Mouse (Mus musculus): ENCODE data around the gene C1qtnf2.

The C1qtnf2 gene

DNA sequence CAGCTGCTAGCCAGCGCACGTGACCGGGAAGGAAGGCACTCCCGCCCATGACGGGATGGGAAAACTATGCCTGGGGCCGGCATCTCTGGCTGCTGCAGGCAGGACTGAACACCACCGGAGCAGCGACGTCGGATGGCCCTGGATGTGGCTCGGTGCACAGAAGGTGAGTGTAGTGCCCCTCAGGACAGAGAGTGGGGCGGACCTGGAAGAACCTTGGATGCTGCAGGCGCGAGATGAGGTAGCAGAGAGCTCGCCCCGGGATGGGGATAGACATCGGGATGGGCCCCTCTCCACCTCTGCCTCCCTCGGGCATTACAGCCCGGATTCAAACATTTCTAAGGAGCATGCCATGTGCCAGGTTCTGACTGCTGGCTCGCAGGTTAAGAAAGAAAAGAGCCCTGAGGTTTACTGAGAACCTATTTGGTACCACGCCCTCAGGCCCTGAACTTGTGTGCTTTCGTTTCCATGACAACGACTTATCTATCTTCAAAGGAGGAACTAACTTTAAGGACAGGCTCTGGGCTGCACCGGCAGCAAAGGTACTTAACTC, at the start of gene C1qtnf2:
Gene C1qtnf2 (plus strand): TSS at position 52 of the 550 bp plus-strand sequence.
- DNase-seq, result peak; percentile 61

DNA sequence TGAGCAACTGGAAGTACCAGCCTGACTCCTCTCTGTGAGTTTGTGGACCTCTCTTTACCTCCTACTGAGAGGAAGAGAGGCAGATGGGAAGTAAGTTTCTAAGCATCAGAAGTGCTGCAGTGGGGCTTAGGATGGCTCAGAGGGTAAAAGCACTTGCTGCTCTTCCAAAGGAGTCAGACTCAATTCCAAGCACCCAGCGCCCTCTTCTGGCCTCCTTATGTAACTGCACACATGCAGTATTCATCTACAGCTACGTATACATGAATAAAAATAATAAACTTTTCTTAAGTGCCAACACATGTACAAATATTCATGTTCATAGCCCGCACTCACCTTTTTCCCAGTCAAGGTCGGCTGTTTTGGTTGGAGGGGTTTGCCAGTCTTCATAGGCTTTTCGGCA, 49.7 kb upstream of the C1qtnf2 start:
- DNase-seq, result no peak

DNA sequence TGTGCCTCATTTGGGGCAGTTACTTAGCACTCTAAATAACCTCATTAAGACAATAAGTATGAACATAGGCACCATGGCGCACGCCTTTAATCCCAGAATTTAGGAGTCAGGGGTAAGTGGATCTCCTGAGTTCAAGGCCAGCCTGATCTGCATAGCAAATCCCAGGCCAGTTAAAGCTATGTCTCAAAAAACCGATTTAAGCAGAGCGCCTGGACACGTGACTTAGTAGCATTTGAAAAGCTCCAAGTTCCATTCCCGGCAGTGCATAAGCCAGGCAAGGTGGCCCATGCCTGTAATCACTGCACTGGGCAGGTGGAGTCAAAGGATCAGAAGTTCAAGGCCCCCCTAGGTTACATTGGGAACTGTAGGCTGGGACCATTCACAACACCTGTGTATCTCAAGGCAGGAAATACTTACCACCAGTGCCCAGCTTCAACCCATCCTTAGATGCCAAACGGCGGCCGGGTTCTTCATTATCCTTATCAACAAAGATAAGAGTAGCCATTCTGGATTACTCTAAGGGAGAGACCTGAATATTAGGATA, 48.8 kb upstream of the C1qtnf2 start:
- no peak for DNase-seq

DNA sequence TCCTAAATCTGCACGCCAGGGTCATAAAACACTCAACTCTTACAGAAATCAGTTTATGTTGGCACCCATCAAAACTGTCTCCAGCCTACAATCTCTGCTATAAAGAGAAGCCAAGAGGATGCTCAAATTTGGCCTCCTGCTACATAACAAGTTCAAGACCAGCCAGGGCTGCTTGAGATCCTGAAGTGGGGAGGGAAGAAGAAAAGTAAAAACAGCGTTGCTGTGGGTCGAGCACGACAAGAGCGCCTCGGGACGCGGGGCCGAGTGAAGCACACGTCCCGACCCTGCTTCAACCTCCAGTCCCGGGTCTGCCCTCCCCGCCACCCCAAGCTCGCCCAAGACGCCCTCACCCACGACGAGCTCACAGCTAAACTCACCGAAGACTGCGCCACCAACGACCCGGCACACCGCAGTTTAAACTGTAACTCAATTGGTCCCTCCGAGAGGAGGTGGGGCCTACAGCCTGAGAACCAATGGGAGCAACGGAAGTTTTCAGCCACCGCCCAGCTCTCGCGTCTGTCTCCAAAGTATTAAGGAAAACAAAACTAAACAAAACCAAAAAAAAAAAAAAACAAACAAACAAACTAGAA, 48.2 kb upstream of the C1qtnf2 start, which contains the start of gene Pttg1:
Gene Pttg1 (minus strand): TSS at position 428 of the 590 bp plus-strand sequence.
- DNase-seq, result peak; percentile 90

DNA sequence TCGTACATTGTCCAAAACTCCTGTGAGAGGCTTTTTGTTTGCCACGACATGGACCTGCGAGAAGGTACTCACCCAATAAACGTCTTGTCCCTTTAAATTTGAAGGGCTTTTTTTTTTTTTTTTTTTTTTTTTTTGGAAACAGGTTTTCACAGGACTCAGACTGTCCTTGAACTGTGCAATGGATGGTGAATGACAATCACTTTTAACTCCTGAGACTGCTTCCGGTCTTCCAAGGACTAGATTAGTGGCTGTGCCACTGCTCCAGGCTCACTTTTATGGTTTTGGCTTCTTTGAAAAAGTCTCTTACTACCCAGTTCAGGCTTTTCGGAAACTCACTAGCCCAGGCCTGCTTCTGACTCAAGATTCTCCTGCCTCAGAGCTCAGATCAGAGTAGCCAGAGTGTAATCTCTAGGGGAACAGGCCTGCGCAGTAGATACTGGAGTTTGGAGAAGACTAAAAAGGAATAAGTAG, 47.6 kb upstream of the C1qtnf2 start:
- no peak for DNase-seq

DNA sequence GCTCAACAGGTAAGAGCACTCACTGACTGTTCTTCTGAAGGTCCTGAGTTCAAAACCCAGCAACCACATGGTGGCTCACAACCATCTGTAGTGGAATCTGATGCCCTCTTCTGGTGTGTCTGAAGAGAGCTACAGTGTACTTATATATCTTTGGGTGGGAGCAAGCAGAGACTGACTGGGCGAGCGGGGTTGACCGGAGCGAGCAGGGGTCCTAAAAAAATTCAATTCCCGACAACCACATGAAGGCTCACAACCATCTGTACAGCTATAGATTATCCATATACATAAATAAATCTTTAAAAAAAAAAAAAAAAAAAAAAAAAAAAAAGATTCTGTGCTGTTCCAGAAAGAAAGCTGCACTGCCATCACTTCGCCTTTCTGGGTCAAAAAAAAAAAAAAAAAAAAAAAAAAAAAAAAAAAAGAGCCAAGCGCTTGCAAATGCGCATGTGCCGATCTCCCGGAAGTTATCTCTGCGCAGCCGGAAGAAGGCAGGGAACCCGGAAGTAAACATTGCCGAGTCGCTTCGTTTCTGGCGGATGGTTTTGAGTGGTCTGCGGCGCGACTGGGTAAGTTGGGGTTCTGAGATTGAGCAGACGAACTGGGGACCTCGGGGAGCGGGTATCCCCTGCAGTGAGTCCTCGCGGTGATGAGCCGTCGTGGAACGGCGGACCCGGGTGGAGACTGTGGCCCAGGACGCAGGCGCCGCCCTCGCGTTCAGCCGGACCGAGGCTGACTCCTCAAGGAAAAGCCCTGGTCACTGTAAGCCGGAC, 40.6 kb upstream of the C1qtnf2 start, which contains the start of gene Slu7:
Gene Slu7 (plus strand): TSS at position 491 of the 770 bp plus-strand sequence.
- peak; percentile 85 for DNase-seq

DNA sequence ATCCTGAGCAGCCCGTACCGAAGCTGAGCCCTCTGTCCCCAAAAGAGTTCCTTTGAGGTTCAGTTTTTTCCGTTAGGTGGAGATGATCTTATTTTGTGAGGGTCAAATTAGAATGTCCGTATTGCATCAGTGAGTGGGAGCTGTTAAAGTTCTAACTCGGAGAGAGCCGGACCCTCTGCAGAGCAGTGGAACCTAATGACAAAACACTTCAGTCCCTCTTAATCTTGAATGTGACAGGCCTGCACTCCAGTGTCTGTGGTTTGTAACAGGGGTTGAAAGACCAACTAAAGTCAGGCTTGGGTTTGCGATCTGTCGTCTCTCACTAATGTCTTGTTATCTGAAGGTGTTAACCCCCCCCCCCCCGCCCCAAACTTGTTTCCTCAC, 40.1 kb upstream of the C1qtnf2 start:
- DNase-seq, result no peak

DNA sequence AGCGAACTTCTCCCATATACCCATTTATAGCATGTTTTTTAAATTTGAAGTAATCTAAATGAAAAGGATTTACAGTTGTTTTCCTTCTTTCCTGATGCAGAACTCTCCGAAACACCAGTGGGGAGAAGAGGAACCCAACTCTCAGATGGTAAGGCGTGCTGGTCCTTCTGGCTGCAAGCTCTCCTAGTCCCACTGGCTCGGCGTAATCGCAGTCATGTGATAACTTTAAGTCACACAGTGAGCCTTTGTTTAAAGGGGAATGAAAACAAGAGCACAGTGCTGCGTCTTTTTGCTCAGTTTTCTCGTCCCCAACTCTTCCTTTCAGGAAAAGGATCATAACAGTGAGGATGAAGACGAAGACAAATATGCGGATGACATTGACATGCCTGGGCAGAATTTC, 33.0 kb upstream of the C1qtnf2 start:
- no peak for DNase-seq

DNA sequence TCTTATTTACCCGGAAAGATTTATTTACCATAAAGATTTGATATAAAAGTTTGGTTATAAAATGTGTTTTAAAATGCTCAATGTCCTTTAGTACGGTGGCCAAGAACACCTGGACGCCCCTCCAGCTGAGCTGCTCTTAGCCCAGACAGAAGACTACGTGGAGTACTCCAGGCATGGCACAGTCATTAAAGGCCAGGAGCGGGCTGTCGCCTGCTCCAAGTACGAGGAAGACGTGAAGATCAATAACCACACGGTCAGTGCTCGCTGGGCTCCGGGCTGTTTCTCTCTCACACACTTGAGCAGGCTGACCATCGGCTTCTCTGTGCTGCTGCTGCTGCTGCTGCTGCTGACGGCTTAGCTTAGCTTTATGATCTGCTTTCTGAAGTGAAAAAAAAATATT, 30.9 kb upstream of the C1qtnf2 start:
- no peak for DNase-seq

DNA sequence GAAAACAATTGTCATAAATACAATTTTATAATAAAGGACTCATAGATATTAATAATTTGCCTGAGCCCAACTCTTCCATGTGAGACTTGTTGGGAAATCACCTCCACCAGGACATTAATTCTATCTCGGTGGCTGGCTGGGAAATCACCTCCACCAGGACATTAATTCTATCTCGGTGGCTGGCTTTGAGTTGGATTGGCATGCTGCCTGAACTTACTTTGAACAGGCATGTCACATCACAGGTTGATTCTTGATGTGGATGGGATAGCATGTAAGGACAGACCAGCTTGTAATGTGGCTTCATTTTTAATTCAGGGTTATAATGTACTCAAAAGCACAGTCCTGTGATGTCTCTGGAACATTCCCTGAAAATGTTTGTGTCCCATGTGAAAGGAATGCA, 24.2 kb upstream of the C1qtnf2 start:
- no peak for DNase-seq

DNA sequence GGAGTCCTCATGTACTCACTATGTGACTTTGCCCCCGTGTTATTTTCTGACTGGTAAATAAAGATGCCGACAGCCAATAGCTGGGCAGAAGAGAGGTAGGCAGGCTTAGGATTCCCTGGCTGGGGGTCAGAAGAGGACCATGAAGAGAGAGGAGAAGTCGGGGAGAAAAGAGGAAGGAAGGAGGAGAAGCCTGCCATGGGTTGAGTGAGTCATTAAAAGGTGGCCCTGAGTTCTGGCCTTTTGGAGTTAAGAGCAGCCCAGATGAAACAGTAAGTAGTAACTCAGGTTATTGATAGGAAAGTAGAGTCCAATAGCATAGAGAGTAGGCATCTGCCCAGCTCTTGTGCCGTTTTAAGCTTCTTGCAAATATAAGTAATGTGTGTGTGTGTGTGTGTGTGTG, 22.8 kb upstream of the C1qtnf2 start:
- no peak for DNase-seq

DNA sequence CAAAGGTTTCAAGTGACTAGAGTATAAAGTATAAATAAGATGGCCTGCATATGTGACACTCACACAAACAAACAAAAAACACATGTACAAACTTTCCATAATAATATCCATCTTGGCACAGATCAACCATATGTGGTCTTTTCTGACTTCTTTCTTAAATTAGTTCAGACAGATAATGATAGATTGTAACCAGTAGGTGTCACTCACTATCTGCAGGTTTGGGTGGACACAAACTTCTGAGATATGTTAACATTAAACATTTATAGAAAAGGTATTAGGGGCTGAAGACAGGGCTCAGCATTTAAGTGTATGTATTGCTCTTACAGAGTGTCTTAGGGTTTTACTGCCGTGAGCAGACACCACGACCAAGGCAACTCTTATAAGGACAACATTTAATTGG, 21.8 kb upstream of the C1qtnf2 start:
- DNase-seq, result no peak

DNA sequence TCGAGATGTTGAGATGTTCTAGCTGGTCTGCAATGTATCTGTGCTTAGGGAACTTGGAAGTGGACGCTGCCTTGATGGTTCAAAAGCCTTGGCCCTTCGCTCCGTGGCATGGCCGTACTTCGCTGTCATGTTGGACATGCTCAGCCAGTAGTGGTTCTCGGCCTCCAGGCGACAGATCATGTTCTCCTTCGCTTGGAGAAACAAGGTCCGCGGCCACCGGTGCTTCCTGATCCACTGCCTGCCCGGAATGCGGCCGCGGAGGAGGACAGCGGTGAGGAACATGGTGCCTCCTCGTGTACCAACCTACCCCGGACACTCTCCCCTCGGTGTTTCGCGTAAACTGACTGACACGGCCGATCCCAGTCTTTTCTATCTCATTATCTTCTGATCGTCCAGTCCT, 10.9 kb upstream of the C1qtnf2 start:
- DNase-seq, result no peak

DNA sequence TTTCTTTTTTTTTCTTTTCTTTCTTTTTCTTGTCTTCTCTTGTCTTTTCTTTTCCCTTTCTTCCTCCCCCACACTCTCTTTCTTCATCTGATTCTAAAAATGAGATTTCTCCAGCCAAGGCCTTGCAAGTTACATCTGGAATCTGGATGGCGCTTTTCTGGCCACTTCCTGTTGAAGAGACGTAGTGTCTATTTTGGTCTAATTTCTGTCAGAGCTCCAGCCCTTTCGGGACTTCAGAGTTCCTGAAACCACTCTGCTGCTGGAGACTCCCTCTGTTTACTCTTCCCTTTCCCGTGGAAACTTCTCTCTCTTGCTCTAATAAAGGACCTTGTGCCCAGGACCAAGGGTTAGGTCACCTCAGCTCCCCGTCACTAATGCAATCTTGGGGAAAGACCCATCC, 4.0 kb upstream of the C1qtnf2 start:
- DNase-seq, result peak; percentile 60

DNA sequence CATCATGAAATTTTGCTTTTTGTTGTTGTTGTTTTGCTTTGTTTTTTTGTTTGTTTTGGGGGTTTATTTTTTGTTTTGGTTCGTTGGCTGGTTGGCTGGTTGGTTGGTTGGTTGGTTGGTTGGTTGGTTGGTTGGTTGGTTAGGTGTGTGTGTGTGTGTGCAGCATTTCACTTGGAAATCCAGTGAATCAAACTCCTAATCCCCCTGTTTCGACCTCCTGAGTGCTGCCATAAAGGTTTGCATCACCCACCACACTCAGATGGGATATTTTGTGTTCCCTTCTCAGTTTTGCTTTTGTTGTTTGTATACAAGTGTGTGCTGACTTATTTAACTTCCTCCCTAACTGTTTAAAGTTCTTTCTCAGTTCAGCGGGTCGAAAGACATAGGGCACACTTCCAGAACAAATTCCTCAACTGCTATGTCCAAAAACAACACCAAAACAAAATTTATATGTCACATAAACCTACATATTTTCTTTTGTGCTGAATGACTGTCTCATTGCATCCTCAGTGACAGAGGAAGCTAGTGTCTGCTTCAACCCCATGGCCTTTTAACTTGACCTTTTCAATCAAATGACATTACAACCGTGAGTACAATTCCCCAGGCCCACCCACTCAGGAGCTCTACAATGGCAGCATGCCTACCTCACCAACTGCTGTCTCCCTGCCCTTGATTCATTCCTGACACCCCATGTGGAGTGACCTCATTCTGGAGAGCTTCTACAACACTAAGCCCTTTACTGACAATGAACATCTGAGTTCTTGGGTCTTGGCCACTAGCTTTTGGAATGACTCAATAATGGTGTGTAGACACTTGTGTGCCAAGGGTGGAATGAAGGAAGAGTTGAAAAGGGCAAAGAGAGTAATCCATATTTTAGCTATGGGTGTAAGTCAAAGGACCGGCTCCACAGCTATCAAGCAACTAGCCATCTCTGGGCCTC, 2.9 kb upstream of the C1qtnf2 start:
- no peak for DNase-seq

DNA sequence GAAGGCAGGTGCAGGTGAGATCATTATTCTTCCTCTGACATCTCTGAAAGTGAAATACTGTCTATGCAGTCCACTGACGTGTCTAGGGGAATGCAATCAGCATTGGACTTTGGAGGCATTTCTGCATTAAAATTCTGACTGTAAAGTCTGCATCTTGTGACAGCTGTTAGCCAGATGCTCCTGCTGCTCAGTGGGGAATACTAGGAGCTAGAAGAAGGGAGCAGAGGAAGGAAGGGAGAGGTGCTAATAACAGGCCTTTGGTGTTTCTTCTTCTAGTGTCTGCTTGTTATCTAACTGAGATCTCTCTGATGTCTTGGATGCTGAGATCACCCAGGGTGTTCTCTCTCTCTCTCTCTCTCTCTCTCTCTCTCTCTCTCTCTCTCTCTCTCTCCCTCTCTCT, 961 bp upstream of the C1qtnf2 start:
- no peak for DNase-seq

DNA sequence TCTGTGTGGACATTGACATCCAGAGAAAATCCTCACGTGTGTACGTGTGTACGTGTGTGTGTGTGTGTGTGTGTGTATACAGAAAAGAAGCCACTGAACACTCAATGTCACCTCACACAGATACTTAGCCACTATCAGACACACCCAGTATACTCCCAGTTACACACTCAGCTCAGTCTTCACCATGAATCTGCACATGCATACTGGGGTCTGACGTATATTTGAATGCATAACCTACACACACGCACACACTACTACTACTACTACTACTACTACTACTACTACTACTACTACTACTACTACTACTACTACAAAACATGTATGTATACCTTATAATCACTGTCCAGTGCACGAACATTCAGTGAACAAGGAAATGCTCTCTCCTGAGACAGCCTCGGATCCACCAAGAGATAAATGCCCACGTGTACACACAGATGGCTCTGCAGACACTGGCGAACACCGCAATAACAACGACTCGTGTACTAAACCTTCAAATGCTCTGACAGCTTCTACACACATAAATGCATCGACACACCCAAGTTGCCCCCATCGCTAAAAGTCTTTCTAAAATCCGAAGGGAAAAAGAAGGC, 346 bp upstream of the C1qtnf2 start:
- no peak for DNase-seq

DNA sequence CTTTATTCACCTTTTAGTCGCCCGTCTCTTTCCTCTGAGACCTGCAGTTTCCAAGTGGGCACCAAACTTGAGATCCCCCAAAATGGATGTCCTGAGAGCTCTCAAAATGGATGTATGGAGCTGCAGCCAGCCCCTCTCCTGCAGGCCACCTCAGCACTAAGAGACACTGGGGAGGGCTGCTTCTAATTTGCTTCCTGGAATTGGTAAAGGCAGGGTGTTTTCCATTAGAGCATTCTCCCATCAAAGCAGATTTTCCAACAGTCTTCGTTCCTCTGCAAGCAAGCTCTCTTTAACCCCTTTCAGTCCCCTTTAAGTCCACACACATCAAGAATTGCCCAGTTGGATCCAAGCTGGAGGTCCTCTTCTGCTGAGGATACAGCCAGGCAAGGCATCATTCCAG, 5.3 kb downstream of the C1qtnf2 start:
- no peak for DNase-seq

DNA sequence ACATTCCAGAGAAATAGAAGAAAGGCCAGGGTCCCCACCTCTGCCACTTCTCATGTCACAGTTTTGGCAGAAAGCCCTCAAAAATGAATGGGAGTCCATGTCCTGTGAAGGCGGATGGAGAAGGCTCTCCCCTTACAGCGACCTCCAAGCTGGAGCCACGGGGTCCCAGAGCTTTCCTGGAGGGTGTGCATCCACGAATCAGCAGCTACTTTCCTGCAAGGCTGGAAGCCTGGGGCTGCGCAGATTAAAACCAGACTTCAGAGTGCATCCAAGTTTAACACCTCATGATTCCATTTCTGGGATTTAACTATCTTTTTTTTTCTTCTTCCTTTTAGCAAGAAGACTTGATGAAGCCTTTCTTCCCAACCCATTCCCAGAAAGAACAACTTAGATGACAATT, 6.5 kb downstream of the C1qtnf2 start:
- DNase-seq, result no peak

DNA sequence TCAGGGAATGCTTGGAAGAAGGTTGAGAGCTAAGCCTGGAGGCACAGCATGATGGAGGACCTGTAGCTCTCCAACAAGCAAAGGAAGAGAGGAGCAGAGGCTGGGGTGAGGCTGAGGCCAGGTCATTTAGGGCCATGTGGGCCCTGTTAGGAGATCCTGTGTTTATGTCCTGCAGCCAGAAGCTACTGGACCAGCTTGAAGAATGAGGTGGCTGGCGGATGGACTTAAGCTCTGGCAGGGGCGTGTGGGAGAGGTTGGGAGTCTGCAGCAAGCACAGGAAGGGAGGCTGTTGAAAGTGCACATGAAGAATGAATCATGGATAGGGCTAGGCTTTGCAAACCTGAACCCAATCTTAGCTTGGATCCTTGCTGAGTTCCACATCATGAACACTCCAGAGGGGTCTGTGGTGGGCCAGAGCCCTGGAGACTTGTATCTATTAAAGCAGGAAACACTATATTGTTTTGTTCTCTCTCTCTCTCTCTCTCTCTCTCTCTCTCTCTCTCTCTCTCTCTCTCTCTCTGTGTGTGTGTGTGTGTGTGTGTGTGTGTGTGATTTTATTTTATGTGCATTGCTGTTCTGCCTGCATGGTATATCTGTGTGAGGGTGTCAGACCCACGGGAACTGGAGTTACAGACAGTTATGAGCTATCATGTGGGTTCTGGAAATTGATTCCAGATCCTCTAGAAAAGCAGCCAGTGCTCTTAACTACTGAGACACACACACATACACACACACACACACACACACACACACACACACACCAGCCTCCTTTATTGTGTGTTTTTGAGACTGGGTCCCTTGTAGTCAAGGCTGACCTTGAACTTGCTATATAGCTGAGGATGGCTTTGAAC, 7.8 kb downstream of the C1qtnf2 start:
- DNase-seq, result no peak

DNA sequence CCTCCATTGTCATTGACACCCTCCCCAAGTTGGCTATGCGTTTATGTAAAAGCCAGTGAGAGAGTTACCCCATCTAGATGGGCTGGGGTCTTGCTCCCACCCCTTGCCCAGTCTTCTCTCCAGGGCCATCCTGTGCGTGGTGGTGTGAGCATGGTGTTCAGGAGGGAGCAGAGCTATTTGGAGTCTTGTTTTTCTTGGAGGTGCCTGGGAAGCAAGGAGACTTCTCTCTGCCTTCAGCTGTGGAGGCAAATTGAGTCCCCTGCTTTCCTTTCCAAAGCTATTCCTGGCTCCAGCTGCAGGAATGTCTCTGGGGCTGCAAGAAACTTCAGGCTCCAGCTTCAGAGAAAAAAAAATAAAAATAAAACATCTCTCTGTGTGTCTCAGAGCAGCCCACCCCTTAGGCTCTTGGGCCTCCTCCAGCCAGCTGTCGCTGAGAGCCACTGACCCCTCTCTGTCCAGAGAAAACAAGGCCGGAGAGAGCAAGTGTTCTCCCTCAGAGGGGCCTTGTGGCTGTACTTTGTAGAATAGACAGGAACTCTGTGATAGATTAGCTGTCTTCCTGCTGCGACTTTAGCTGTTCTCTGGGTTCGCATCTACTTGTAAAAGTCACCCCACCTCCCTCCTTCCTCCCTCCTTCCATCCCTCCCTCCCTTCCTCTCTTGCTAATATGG, 9.2 kb downstream of the C1qtnf2 start:
- DNase-seq, result peak; percentile 78

Data from kidney, postnatal 14 days (tissue).